Mouse (Mus musculus): ENCODE results near the gene Tmco2.
"Not testable (repeated sequence)": the region's sequence is repeated elsewhere in the genome, so short reads cannot be mapped to it uniquely, and the experiment has no call there.

Tmco2 gene

GRCm38 (mm10) chr4:121109126-121109525, at the start of gene Tmco2:
Gene Tmco2, minus strand, starts transcription at chr4:121109226.
- DNase-seq (ENCODE audit: extremely low read depth, insufficient read length, low spot score), result no peak

- DNase-seq (ENCODE audit: extremely low read depth, insufficient read length, low spot score), result no peak
Measured at GRCm38 (mm10) chr4:121103304-121103703, 5.7 kb downstream of the Tmco2 start.

DNA sequence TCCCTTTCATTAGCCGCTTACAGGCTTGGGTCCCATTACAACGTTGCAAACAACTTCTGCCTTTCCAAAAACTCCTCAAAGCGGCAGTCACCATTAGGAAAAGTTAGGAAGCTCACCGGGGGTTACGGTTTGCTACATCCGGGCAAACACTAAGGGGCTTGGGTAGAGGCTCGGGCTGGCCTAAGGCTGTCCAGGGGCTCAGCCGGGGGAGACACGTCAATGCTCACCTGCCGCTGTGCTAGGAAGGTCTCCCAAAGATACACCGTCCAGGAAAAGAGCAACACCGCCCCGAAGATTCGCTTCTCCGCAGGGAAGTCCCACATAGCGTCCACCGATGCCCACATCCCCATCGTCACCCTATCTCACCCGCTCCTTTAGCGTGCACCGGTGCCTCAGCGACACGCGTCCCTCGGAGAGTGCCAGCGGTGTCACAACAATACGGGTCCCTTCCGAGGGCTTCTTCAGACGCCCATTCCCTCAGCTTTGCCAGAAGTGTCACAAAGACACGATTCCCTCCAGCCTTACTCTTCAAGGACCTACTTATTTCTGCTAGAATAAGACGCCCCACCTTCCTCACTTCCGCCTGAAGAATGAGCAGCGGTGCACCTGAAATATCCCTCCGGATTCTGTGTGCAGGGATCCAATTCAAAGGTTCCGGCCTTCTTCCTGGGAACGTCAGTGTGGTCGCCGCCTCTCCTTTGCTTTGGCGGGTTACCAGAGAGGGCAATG, 11.2 kb downstream of the Tmco2 start, which contains the start of gene Zmpste24:
Gene Zmpste24 (minus strand): TSS at position 592 of the 729 bp plus-strand sequence.
- DNase-seq (ENCODE audit: extremely low read depth, insufficient read length, low spot score), result peak; percentile 80

GRCm38 (mm10) chr4:121090211-121090610, 18.8 kb downstream of the Tmco2 start:
- no peak for DNase-seq (ENCODE audit: extremely low read depth, insufficient read length, low spot score)

- DNase-seq (ENCODE audit: extremely low read depth, insufficient read length, low spot score), result no peak
Measured at GRCm38 (mm10) chr4:121088696-121089095, 20.3 kb downstream of the Tmco2 start.

GRCm38 (mm10) chr4:121084506-121084905, 24.5 kb downstream of the Tmco2 start:
- DNase-seq (ENCODE audit: extremely low read depth, insufficient read length, low spot score), result no peak

DNA sequence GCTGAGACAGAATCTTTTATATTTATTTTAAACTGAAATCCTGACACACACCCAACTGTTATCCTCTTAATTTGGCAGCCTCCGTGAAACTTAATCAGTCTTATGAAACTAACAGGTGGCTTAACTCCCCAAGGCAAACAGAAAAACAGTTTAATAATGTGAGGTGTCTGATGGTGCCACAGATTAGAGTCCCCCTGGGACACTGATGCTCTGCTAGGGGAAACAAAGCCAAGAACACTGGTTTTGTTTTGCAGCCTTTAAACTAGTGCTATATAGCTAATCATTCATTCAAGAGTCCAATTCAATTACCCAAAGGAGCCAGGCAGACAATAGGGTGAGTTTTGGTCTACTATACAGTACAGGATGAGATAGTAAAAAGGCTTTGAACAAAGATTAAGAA, 28.6 kb downstream of the Tmco2 start:
- DNase-seq (ENCODE audit: extremely low read depth, insufficient read length, low spot score), result no peak

GRCm38 (mm10) chr4:121077915-121078646, 30.9 kb downstream of the Tmco2 start:
- no peak for DNase-seq (ENCODE audit: extremely low read depth, insufficient read length, low spot score)

GRCm38 (mm10) chr4:121074250-121074649, 34.8 kb downstream of the Tmco2 start:
- no peak for DNase-seq (ENCODE audit: extremely low read depth, insufficient read length, low spot score)

DNA sequence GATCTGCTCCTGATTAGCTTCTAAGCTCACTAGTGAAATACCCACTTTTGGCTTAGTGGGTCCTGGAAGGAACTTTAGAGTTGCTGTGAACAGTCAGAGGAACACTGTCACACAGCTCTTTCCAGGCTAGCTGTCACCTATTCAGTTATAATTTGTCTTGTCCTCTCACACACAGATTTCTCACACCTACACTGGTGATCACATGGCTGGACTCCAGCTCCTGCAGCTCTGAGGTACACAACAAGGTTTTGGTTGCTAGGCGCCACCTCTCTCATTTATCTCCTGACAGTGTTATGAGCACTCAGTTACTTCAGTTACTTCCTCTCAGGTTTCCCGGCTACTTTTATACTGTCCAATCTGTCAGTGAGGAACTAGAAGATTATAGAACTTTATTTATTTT, 43.7 kb downstream of the Tmco2 start:
- no peak for DNase-seq (ENCODE audit: extremely low read depth, insufficient read length, low spot score)

- not testable (repeated sequence) for DNase-seq (ENCODE audit: extremely low read depth, insufficient read length, low spot score)
Measured at GRCm38 (mm10) chr4:121059218-121059617, 49.8 kb downstream of the Tmco2 start.

GRCm38 (mm10) chr4:121057032-121057431, 52.0 kb downstream of the Tmco2 start:
- no peak for DNase-seq (ENCODE audit: extremely low read depth, insufficient read length, low spot score)

- no peak for DNase-seq (ENCODE audit: extremely low read depth, insufficient read length, low spot score)
Measured at GRCm38 (mm10) chr4:121056342-121056741, 52.7 kb downstream of the Tmco2 start.
